Mouse (Mus musculus): ENCODE measurements around the gene Gm10842.
A peak's percentile ranks its signal among the peaks of the same experiment; 100 is the strongest.

The Gm10842 gene

GRCm38 (mm10) chr11:105153068-105153833, 6.6 kb downstream of the Gm10842 start:
- DNase-seq (ENCODE audit: low spot score in 2 of 2), result peak in 1 of 2 experiments; percentile 22

GRCm38 (mm10) chr11:105155915-105156314, 9.2 kb downstream of the Gm10842 start:
- DNase-seq (ENCODE audit: low spot score in 2 of 2), result no peak

- DNase-seq (ENCODE audit: low spot score in 2 of 2), result no peak
Observed at GRCm38 (mm10) chr11:105156748-105157267, 10.1 kb downstream of the Gm10842 start.

- DNase-seq (ENCODE audit: low spot score in 2 of 2), result no peak
Observed at GRCm38 (mm10) chr11:105158047-105158446, 11.4 kb downstream of the Gm10842 start.

- DNase-seq (ENCODE audit: low spot score in 2 of 2), result no peak
Observed at GRCm38 (mm10) chr11:105159673-105160360, 13.1 kb downstream of the Gm10842 start.

- no peak for DNase-seq (ENCODE audit: low spot score in 2 of 2)
Observed at GRCm38 (mm10) chr11:105161411-105161810, 14.7 kb downstream of the Gm10842 start.

- no peak for DNase-seq (ENCODE audit: low spot score in 2 of 2)
Observed at GRCm38 (mm10) chr11:105164516-105165510, 18.1 kb downstream of the Gm10842 start.

GRCm38 (mm10) chr11:105166780-105167179, 20.1 kb downstream of the Gm10842 start:
- DNase-seq (ENCODE audit: low spot score in 2 of 2), result no peak

GRCm38 (mm10) chr11:105178516-105178915, 31.8 kb downstream of the Gm10842 start, which contains the start of gene Tlk2:
Gene Tlk2, plus strand, starts transcription at chr11:105178807.
- no peak for DNase-seq (ENCODE audit: low spot score in 2 of 2)

- no peak for DNase-seq (ENCODE audit: low spot score in 2 of 2)
Observed at GRCm38 (mm10) chr11:105179523-105179922, 32.8 kb downstream of the Gm10842 start.

- DNase-seq (ENCODE audit: low spot score in 2 of 2), result peak in 1 of 2 experiments; percentile 41
Observed at GRCm38 (mm10) chr11:105180471-105181091, 33.9 kb downstream of the Gm10842 start.

- peak; percentile 88 to 94 for DNase-seq (ENCODE audit: low spot score in 2 of 2)
Observed at GRCm38 (mm10) chr11:105181126-105181637, 34.5 kb downstream of the Gm10842 start.

GRCm38 (mm10) chr11:105181689-105182460, 35.2 kb downstream of the Gm10842 start:
- peak in 1 of 2 experiments; percentile 55 for DNase-seq (ENCODE audit: low spot score in 2 of 2)

- DNase-seq (ENCODE audit: low spot score in 2 of 2), result no peak
Observed at GRCm38 (mm10) chr11:105182461-105182855, 35.8 kb downstream of the Gm10842 start.

GRCm38 (mm10) chr11:105184678-105185077, 38.0 kb downstream of the Gm10842 start:
- DNase-seq (ENCODE audit: low spot score in 2 of 2), result no peak

GRCm38 (mm10) chr11:105192186-105192585, 45.5 kb downstream of the Gm10842 start:
- no peak for DNase-seq (ENCODE audit: low spot score in 2 of 2)
